Mouse (Mus musculus): Measurements from ENCODE around the gene Adarb1.
A peak's percentile ranks its signal among the peaks of the same experiment; 100 is the strongest.

The Adarb1 gene

DNA sequence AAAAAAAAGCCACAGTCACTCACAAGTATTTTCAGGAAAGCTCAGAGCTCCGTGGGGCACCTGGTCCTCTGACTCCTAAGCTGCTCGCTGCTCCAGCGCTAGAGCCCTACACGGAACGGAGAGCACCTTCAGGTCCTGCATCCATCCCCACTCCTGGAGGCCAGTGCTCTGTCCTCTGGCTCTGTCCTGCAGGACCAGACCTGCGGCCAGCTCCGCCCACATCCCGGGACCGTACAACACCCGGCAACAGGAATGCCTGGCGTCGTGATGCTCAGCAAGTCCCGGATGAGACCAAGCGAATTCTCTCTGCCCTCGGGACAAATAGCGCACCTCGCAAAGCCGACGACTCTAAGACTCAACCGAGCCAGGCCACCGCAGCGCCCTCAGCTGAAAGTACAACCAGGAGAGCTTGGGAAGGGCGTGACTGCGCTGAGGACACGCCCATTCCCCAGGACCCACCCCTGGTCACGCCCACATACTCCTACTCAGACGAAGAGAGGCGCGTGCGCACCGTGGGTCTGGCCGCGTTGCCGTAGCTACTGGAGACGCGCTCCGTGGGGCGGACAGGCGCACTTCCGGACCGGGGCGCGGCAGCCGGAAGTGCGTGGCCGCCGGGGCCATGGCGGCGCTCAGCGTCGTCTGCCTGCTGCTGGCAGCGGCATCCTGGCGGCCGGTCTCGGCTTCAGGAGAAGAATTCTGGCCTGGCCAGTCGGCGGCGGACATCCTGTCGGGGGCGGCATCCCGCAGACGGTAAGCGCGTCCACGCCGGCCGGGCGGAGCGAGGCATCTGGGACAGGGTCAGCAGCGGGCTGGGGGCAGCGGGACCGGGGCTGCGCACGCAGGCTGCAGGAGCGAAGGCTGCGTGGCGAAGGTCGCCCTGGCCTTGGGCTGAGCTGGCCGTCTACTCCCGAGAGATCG is 159.1 kb downstream of the Adarb1 start, which contains the start of gene Pofut2:
TSS of gene Pofut2 (plus strand) at position 515 of the 918 bp plus-strand sequence.
- peak; percentile 97 to 99 for DNase-seq

DNA sequence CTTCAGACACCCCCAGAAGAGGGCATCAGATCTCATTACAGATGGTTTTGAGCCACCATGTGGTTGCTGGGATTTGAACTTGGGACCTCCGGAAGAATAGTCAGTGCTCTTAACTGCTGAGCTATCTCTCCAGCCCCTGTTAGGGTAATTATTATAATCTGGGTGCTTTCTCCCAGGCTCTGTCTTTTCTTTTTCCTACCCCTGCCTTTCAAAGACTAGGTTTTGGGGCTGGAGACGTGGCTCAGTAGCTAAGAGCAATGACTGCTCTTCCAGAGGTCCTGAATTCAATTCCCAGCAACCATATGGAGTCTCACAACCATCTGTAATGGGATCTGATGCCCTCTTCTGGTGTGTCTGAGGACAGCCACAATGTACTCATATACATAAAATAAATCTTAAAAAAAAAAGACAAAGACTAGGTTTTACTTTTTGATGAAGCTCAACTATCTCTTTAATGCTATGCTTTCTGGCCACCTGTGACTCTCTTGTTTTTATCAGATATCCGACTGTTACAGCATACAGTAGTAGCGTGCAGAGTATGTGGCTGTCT is 160.0 kb downstream of the Adarb1 start:
- no peak for DNase-seq

DNA sequence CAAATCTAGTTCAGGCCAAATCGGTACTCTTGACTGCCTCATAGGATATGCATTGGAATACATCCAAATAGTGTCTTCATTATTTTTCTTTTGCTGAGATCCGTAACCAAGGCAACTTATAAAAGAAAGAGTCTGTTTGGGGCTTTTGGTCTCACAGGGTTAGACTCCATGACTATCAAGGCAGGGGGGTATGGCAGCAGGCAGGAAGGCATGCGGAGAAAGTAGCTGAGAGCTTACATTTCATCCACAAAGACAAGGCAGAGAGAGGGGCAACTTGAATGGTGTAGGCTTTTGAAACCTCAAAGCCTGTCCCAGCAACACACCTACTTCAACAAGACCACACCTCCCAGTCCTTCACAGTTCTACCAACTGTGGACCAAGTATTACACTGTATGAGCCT is 162.4 kb downstream of the Adarb1 start:
- no peak for DNase-seq

DNA sequence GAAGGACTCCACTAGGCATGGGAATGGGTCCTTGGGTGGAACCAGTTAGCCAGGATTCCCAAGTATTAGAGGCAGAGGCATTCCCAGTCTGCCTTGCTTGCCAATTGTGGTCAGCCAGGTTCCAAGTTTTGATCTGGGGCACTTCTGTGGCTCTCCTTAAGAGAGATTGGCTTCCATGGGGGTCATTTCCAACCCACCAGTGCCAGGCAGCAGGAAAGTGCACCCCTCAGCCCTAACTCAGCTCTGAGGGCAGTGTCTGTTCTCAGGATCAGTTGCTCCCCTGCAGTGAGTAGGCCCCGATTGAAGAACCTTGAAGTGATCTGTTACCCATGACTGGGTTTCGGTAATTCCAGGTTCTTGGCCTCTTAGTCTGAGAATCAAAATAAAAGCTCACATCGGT is 162.8 kb downstream of the Adarb1 start:
- DNase-seq = no peak

DNA sequence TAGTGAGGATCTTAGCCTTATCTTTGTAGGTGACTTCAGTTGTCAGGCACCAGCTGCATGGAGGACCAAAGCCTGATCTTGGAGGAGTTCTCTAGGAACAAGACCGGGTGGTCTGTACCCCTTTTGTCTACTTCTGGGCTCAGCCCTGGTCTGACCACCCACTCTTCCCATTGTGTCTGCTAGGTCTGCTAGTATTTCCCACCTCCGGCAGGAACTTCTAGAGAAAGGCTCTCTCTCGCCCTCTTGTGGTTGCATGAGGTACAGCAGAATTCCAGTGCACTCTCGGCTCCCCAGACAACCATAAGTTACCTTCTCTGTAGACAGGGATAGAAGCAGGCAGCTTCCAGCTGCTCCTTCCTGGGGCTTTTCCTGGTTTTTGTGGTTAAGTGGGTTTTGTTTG is 165.3 kb downstream of the Adarb1 start:
- peak; percentile 88 to 89 for DNase-seq

DNA sequence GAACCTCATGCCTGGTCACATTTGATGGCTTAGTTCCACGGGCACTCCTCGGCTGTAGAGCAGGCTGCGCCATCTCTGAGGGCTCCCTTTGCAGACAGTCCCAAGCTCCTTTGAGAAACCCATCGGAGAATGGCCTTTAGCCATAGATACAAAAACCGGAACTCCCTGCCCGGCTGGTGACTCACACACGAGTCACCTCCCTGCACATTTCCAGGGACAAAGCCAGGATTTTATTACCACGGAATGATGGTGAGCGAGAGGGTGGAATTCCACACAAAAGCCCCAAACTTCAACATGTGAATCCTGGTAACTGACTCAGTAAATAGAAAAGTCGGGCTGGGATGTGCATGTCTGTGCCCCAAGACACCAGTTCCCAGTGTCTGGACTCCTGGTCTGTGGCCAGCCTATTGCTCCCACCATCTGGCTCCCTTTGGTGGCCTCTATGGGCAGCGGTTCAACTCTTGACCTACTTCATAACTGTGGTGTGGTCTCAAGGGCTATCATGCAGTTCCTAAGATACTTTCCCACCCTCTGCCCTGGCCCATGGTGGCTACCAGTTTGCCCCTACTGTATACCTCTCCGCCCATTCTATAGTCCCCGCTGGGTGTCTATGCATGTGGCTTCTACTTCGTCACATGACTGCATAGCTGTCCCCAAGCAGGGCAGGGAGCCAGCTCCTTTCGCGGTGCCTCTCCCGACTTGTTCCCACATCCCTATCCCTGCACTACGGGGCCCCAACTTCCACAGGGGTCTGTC is 166.1 kb downstream of the Adarb1 start:
- DNase-seq = peak; percentile 56 to 71

DNA sequence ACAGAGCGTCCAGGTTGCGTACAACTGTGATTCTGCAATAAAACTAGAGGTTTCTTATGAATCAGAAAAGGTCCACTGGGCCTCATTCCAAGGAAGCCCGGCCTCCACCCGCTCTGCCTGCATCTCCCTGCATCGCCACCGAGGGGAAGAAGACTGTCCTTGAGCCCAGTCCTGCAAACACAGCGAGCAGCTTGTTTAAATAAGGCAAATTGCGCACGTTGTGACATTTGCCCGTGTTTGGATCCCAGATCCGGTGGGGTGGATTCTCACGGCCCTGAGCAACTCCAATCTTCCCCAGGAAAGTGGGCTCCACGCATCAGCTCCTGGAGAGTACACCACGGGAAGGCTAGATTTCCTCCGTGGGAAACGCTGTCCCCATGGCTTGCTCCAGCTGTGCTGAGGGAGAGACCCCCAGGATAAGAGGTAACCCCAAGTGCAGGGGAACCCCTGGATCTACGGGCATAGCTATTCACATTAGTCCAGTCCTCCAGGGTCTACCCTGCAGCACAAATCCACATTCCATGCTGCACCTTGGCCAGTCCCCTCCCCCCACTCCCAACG is 166.8 kb downstream of the Adarb1 start:
- DNase-seq = peak; percentile 66 to 77

DNA sequence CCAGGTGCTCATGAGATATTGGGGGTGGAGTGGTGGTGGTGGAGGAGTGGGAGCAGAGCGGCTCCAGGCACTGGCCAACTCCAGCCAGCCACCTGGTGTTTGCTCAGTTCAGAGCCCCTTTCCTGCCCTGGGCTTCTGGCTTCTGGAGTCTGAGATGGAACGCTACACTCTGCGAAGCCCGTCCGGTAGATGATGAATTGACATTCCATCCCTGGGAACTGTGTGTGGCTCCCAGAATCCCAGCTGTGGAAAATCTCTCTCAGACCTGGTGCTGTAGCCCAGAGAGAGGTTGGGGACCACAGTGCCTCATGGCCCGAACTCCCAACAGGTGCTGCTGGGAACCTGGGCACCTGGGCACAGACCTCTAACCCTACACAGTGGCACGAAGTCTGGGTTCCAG is 170.4 kb downstream of the Adarb1 start:
- no peak for DNase-seq

DNA sequence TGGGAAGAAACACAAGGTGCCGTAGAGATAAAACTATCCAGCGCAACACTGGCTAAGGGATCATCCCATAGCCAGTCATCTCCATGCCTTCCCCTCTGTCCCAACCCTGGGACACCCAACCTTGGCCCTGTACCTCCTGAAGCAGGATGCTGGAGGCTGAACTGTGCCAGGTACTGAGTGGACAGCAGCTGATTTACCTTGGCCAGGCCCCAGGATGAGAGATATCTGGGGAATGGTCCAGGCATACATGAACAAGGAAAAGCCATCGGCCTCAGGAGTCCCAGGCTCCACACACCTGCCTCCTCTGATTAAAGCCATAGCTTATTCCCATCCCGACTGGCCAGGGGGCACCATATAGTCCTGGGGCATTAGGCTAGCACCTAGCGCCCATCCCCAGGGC is 171.0 kb downstream of the Adarb1 start:
- no peak for DNase-seq

DNA sequence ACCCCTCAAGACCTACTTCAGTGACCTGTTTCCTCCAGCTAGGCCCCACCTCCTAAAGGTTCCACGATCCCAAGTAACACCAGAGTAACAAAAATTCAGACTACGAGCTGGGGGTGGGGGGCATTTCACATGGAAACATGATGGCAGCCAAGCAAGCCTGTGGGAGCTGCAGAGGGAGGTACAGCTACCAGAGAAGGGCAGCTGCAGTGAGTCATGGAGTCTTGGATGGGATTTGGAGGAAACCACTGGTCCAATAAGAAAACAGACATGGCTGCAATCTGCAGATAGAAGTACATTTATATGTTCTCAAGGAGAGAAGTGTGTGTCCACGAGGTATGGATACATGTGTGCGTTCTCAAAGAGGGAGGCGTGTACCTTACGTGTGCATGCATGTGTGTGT is 173.3 kb downstream of the Adarb1 start:
- no peak for DNase-seq

DNA sequence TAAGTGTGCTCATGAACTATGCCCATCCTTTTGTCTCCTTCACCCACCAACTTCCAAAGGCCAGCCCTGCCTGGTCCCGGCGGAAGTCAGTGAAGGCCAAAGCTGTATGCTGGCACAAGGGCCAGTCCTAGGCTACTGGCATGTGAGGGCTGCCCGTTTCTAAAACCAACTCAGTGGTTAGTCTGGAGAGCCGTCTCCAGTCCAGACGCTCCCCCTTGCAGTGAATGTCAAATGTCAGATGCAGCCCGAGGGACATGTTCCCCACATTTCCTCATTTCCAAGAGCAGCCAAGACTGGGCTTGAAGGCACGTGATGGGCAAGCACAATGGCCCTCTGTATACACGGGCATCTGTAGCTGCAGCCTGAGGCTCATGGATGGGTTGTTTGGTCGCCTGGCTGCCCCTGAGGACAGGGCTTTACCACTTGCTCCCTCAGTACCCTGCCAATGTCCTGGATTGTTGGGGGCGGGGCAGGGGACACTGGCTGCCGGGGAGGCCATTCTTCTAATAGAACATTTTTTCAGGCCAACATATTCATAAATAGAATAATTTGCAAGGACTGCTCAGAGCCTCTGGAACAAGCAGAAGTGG is 174.4 kb downstream of the Adarb1 start:
- DNase-seq = no peak

DNA sequence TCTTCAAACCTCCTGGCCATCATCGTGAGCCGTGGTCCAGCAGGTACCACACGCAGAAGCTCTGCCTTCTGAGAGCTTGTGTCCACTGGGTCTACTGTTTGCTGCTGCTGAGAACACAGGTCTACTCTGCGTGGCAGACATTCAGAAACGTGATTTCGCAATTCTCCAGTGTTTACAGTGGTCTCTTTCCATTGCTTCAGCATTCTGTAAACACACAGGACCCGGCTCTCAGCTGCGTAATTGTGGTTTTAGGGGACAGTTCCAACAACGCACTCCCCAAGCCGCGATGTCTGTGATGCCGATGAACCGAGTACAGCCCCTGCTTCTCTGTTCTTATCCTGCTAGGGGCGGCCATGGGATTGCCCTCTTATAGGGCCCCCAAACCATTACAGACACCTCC is 175.2 kb downstream of the Adarb1 start:
- DNase-seq = no peak

DNA sequence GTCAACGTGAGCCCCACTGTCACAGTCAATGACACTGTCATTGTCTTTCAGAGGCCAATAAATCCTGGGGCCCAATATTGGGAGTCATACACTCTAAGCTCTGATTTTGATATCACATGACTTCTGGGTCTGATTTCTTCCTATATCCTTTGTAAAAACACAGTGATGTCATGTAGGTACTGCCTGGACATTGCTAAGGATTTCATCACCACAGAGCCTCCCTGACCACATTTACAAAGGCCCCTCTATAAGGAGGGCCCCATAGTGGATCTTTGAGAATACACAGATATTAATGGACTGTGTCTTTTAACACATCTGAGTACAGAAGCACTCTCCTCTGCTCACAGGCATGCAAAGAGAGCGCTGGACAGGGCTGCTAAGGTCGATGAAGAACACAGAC is 175.7 kb downstream of the Adarb1 start:
- no peak for DNase-seq

DNA sequence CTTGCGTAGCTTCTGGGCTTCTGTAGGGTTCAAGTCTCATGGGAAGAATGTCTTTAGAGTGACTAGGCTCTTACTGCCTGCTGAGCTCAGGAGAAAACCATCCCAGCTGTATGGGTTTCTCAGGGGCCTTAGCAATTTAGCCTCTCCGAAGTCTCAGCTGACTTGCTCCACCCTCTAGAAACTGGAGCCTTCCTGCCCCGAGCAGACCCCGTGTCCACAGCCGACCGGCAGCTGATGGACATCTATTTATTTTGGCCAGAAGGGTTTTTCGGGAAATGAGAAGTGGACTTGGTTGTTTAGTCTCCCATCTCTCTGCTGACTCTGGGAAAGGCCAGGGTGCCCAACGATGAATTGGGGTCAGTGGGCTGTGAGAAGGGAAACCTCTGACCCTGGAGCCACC is 177.3 kb downstream of the Adarb1 start:
- DNase-seq = peak; percentile 48 to 68

Measured in kidney, postnatal 4 days (tissue).